Mouse (Mus musculus) gastrocnemius, postnatal 10 days (tissue): ENCODE measurements at regions not wholly inside any gene's neighbourhood (a gene's known extent, or its start where the extent isn't known, plus 50 kb on each side); places are given as distances from the start of the nearest gene placed in this dataset.

ENCODE experiments used
- DNase-seq: peaks from one replicate; pipeline ENCODE4 v3.0.0; 2021; ENCODE audit warnings: mixed read lengths

DNA sequence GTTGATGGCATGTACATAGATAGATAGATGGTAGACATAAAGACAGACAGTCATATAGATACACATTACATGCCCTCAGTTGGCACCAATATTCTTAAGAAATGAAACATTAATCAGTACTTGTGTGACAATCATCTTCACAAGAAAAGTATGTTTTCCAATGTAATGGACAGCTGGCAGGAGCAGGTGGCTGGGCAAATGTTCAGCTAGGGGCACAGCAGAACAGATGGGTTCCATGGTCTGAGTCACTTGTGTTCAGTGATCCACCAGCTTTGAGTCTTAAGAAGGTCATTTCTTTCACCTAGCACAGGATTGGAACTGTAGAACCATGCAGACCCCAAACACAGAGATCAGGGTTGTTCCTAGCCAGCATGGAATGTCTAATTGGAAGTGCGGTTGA is 2631.2 kb upstream of the 5930422O12Rik start:
- no peak for DNase-seq

DNA sequence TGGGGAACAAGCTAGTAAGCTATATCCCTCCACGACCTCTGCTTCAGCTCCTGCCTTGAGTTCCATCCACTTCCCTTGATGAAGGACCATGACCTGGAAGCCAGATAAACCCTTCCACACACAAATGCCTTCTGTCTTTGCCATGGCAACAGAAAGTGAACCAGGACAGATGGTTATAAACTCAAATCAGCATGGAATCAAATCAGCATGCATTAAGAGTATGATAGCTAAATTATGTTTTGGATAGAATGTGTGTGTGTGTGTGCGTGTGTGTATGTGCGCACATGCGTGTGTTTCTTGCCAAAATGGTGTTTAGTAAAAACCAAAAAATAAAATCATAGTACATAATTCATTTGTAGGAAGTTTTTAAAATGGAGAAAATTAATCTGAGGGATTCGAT is 2611.5 kb upstream of the 5930422O12Rik start:
- no peak for DNase-seq

GRCm38 (mm10) chr8:30822835-30823587 is 2605.5 kb upstream of the 5930422O12Rik start:
- no peak for DNase-seq

DNA sequence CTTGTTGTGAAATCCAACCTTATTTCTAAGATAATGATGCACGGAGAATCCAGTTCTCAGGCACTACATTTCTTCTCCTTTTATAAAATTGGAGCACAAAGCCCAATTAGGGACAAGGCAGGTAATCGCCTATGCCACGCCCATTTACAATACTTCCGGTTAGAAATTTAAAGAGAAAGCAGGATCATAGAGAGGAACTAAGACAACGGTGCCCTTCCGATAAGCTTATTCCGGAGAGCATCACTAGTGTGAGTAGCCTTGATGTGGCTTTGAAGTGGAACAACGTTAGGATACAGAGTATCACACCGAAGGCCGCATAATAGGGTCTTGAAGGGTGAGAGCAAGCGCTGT is 2604.9 kb upstream of the 5930422O12Rik start:
- DNase-seq: no peak

- no peak for DNase-seq
Observed at GRCm38 (mm10) chr8:30826021-30826420, 2602.5 kb upstream of the 5930422O12Rik start.

GRCm38 (mm10) chr8:30838056-30838455 is 2590.5 kb upstream of the 5930422O12Rik start:
- no peak for DNase-seq

GRCm38 (mm10) chr8:30840064-30840463 is 2588.4 kb upstream of the 5930422O12Rik start:
- DNase-seq: peak; percentile 90

DNA sequence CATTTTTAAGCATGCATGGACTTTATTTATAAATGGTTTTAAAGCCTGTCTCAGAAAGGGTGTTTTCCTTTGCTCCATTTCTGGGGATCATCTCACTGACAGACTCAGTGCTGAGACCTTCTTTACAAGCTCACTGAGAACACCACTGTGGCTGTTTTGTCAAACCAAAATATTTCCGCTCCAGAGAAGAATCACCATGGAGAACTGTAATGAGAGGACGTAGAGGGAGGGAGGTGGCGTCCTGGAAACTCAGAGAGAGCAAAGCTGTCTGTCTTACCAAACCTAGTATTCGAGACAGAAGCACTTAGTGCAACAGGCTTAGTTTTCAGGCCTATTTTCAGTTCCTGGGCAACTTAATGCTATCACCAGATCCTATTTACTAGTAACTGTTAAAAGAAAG is 2565.5 kb upstream of the 5930422O12Rik start:
- DNase-seq: no peak

DNA sequence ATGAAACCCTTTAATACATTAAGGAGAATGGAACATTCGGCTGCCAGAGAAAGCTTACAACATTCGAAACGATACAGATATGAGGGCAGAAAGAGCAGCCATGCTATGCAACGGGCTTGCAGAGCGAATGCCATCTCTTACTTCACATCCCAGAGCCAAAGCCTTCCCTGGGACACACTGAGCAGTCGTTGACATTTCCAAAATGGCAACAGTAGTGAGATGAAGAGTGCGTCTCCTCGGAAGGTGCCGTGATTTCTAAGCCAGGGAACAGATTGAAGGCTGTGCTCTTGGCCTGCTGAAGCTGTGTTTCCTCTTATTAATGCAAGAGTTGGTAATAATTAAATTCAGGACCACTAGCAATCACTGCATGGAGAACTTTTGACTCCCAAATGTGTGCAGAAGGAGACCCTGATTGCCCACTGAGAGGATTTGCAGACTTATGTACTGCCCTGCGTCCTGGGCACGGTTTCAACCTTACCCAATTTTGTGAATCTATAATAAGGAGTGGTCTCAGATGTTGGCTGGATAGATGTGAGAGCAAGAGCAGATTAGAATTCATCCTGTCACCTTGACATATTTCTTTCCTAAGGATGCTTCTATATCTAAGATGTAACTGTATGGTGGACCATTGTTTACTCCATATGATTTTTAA is 2522.3 kb upstream of the 5930422O12Rik start:
- DNase-seq: no peak

DNA sequence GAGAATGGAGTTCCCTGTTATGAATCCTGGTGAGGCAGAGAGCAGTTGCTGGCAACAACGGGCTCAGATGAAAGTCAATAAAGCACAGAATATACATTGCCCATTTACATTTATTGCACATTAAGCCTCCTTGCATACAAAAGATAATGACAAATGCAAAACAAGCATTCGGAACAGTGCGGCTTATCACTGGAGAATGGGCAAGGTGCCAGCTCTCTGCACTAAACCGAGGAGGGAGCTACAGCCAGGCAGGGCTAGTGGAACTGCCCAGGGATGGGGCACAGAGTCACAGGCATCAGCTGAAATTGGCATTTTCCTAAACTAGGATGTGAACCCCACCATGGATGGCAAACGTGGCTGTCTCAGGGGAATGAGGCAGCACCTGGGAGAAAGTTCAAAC is 2514.8 kb upstream of the 5930422O12Rik start:
- DNase-seq: no peak

DNA sequence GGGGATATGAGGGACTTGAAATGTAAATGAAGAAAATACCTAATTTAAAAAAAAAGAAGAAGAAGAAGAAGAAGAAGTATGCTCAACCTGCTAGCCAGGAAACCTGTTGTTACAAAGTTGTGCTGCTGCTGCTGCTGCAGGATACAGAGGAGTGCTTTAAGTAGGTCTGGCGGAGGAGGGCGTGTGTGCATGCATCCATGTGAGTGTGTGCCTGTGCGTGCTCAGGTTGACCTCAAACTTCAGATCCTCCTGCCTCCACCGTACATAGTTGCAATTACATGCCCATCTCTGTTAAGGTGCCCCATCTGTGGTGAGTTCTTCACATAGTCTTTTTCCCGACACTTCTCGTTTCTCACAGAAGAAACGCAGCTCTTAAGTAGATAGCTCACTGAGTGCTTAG is 2513.4 kb upstream of the 5930422O12Rik start:
- no peak for DNase-seq

GRCm38 (mm10) chr8:30915601-30916171 is 2512.8 kb upstream of the 5930422O12Rik start:
- peak; percentile 5 for DNase-seq

GRCm38 (mm10) chr8:30916184-30916751 is 2512.2 kb upstream of the 5930422O12Rik start:
- no peak for DNase-seq

- DNase-seq: no peak
Observed at GRCm38 (mm10) chr8:30921451-30921850, 2507.1 kb upstream of the 5930422O12Rik start.

- peak; percentile 54 for DNase-seq
Observed at GRCm38 (mm10) chr8:30923301-30924159, 2505.0 kb upstream of the 5930422O12Rik start.

DNA sequence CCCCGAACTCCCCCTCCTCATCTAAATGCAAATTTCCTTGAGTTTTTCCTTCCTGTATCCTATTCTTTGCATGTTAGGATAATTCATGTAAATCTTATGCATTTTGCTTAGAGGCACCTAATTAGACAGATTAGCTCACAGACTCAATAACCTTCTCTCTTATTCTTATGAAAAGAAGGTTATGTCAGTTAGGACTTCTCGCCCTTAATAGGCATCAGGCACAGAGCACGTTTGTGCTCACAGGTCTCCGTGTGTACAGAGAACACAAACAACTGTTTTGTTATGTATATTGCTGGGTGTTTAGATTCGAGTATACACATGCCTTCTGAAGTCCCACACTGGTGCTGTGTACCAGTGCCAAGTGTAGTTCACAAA is 2504.4 kb upstream of the 5930422O12Rik start:
- DNase-seq: no peak

DNA sequence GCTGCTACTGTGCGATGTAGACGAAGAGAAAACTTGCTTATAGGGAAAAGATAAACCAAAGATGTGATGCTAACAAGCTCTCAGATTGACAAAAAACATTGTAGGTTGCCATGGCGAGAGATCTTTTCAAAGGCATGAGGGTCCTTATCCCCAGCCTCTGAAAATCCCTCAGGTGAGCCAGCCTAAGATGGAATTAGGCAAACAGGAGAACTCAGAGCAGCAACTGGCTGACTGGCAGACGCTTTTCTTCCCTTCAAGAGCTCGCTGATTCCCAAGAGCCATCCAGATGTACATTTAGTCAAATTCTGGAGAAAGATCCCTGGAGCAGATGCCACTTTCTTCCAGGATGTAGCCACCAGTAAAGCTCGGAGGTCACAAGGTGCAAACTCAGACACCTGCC is 2503.9 kb upstream of the 5930422O12Rik start:
- no peak for DNase-seq

- DNase-seq: no peak
Observed at GRCm38 (mm10) chr8:30937449-30938075, 2490.9 kb upstream of the 5930422O12Rik start.

- no peak for DNase-seq
Observed at GRCm38 (mm10) chr8:30940901-30941300, 2487.6 kb upstream of the 5930422O12Rik start.

DNA sequence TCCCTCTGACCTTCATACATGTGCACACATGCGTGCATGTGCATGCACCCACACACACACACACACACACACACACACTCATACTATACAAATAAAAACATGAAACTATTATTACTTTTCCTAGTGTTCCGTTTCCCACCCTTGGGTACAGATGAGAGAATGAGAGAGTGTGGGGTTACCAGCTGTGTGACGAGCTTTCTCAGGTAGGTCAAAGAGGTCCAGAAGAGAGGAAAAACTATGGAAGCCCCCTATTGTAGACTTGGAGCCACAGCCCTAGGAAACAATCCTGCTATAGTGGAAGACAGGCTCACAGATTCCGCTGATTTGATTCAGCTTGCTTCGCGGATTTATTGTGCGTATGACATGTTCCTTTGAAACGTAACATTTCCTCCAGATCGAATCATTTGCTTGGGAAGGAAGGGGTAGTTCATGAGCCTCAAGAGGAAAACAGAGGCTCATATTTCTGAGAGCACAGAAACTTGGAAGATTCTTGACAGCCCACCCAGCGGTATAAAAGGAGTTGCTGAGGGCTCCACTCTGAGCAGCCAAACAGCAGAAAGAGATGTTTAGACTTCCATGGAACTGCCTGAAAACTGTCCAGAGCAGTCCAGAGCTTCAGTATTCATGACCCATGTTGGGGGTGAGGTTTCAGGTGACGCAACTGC is 2486.9 kb upstream of the 5930422O12Rik start:
- DNase-seq: no peak
